Mouse (Mus musculus) cortical plate, adult 2 months (tissue): ENCODE measurements around the gene Pik3cd.

ENCODE experiments used
- CTCF ChIP-seq: fragments of 200-500 bp; IDR thresholded peaks from 2 replicates; pipeline ENCODE4 v1.5.1; 2011; ENCODE audit warnings: mild to moderate bottlenecking, control low read depth, low read length; ENCODE audit not compliant: insufficient read depth; ENCODE audit errors: extremely low read depth
- POLR2A ChIP-seq: fragments of 200-500 bp; IDR thresholded peaks from 2 replicates; pipeline ENCODE4 v1.6.1; 2011; ENCODE audit warnings: mild to moderate bottlenecking, low read length, control low read depth; ENCODE audit not compliant: insufficient read depth; ENCODE audit errors: extremely low read depth

GRCm38 (mm10) chr4:149609256-149610025 lies 92.9 kb downstream of the Pik3cd start:
- no peak for TF ChIP-seq CTCF
- no peak for TF ChIP-seq POLR2A
